Mouse (Mus musculus): ENCODE measurements around the gene Pbld2.
A peak's percentile ranks its signal among the peaks of the same experiment; 100 is the strongest.

The Pbld2 gene

GRCm38 (mm10) chr10:63062696-63063095 lies 38.6 kb downstream of the Pbld2 start:
- DNase-seq (ENCODE audit: extremely low spot score): no peak

DNA sequence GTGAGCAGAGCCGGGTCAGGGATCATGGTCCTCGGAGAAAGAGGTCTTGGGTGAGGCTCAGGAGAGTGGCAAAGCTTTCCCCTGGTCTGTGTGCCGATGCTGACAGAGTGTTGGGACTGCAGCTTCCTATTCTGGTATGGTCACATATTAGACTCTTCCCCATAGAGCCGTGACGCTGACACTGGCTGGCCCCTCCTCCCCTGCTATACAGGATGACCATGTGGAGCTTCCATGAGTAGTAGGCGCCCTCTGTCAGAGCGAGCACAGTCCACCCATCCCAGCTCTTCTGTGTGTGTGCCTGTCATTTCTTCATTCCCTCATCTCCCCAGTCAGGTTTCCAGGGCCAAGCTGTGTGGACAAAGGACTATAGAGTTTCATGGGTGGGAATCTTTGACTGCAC lies 39.2 kb downstream of the Pbld2 start:
- DNase-seq (ENCODE audit: extremely low spot score): no peak

DNA sequence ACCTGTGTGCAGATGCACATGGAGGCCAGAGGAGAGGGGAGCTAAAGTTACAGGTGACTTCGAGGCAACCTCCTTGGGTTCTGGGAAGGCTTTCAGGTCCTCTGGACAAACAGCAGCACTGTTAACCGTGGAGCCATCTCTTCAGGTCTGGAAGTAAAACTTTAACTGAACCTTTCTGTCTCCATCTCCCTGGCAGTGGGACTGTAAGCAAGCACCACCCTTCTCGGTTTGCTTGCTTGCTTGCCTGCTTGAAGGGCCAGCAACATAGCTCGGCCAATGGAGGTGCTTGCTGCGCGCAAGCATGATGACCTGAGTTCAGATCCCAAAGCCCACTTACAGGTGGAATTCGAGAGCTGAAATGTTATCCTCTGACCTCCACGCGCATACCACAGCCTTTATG lies 40.4 kb downstream of the Pbld2 start:
- no peak for DNase-seq (ENCODE audit: extremely low spot score)

DNA sequence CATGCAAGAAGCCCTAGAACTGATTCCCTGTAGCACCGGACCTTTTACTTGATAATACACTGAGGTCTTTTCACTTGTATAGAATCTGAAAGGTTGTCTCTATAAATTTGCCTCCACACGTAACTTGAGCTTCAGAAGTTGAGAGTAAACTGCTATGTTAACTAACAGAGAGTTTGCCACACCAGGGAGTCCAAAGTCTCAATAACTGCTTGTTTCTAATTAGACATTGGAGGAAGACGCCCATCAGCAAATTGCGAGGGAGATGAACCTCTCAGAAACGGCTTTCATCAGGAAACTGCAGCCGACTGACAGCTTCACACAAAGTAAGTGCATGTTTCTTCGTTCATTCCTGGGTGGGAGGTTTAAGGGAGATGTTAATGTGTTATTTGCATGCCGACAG lies 41.4 kb downstream of the Pbld2 start:
- no peak for DNase-seq (ENCODE audit: extremely low spot score)

DNA sequence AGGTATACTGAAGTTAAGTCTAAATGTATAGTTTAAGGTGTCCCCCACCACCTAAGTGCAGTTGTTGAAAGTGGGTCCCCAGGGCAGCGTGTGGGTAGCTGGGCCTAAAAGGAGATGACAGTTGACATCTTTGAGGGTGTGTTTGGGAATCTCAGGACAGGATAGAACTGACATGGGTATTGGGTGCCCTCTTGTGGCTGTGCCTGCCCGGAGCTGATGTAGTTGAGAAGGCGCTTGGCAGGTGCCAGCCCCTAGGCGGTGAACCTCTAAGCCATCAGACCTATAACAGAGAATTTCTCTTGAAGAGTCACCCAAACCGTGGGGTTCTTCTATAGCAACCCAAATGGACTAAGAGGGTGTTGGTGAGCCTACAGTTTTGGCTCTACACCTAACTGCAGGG lies 41.9 kb downstream of the Pbld2 start:
- DNase-seq (ENCODE audit: extremely low spot score): peak; percentile 76

DNA sequence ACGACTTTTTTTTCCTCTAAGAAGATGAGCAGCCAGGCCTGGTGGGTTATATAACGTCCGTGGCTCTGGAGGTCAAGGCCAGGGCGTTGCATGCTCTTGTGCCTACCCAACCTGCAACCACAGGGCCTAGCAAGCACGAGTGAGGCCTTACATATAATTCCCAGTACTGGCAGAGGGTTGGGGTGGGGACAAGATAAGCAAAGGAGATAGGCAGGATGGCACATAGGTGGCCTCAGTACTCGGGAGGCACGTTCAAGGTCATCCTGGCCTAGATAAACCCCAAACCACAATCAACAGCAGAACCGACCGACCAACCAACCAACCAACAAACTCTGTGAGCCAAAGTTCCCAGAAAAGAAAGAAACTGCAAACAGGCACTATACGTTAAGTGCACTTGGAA lies 62.2 kb downstream of the Pbld2 start:
- DNase-seq (ENCODE audit: extremely low spot score): no peak

GRCm38 (mm10) chr10:63089103-63089757 lies 65.1 kb downstream of the Pbld2 start:
- no peak for DNase-seq (ENCODE audit: extremely low spot score)

DNA sequence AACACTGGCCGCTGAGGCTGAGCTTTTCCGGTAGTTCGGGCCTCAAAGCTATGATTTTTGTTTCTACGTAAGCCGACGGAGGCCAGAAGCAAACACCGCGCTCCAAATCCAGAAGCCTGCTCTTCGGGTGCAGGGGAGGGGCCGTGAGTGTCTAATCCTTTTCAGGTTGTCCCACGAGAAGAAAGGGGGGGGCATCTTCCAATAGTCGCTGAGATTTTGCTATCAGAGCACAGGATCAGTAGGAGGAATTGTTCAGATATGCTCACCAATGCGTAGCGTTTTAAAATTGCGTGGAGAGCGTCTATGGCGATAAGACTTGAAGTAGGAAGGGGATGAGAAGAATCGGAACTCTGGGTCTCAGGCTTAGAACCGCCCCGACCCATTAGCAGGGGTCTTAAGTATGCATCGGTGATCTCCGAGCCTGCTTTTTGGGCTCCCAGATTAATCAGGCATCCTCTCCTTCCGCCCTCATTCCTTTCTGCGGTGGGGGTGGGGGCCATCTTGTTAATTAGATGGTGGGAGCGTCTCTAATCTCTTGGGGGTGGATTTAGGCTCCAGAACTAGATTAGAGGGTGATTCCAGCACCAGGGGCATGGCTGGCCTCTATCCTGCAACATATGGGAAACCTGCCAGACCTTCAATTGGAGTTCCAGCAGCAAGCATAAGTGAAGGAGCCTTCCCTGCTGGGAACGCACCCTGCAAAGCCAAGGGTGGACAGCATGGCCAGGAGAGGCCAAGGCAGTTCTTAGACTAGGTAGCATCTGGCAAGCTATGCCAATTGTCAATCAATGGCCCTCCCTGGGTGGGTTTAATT lies 65.8 kb downstream of the Pbld2 start:
- DNase-seq (ENCODE audit: extremely low spot score): peak; percentile 20

- no peak for DNase-seq (ENCODE audit: extremely low spot score)
Observed at GRCm38 (mm10) chr10:63091915-63092314, 67.8 kb downstream of the Pbld2 start.

GRCm38 (mm10) chr10:63092616-63093550 lies 68.8 kb downstream of the Pbld2 start:
- no peak for DNase-seq (ENCODE audit: extremely low spot score)

DNA sequence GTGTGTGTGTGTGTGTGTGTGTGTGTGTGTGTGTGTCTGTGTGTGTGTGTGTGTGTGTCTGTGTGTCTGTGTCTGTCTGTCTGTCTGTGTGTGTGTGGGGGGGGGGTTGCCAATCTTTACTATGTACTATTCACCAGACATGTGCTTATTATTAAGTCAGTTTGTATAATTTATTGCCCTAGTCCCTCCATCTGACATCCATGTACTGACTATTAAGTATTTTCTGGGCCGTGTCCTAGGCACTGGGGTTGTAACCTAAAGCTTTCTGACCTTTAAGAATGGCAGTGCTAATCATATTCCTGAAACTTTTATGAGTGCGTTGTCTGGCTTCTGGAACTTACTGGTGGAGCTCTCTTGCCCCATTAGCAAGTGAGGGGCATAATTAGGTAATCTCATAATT lies 72.6 kb downstream of the Pbld2 start:
- DNase-seq (ENCODE audit: extremely low spot score): no peak

DNA sequence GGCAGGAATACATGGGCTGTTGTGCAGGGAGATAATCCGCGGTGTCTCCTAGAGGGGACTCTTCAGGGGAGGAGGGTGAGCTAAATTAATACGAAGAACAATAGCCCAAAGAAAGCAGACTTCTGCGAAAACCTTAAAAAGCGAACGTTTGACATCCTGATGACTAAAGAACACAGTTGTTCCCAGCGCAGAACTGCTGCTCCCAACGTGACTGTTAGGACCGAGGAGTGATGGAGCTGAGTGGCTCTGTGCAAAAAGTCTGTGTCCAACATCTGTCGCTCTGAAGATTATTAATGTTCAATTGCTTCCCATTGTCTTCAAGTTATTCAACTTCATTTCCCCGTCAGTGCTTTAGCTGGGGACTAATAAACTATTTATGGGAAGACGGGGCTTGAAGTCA lies 74.1 kb downstream of the Pbld2 start:
- no peak for DNase-seq (ENCODE audit: extremely low spot score)

DNA sequence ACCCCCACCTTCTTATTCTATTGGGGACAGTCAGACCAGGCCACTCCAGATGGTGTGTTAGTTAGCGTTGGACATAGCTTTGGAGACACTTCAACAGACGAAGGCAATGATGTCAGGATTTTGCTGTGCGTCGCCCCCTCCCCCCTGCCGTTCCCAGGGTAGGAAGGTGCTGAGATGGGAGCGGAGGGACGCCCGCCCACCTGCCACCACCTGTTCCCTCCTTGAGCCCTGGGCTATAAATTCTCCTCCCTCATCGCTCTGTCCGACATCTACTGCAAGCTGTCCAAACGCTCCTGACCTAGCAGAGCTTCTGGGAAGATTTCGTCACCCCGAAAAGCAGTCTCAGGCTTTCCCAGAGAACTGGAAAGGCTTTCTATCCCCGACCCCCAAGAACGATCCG lies 75.4 kb downstream of the Pbld2 start, which contains the start of gene Atoh7:
TSS of gene Atoh7 (plus strand) at position 131 of the 400 bp plus-strand sequence.
- DNase-seq (ENCODE audit: extremely low spot score): no peak

DNA sequence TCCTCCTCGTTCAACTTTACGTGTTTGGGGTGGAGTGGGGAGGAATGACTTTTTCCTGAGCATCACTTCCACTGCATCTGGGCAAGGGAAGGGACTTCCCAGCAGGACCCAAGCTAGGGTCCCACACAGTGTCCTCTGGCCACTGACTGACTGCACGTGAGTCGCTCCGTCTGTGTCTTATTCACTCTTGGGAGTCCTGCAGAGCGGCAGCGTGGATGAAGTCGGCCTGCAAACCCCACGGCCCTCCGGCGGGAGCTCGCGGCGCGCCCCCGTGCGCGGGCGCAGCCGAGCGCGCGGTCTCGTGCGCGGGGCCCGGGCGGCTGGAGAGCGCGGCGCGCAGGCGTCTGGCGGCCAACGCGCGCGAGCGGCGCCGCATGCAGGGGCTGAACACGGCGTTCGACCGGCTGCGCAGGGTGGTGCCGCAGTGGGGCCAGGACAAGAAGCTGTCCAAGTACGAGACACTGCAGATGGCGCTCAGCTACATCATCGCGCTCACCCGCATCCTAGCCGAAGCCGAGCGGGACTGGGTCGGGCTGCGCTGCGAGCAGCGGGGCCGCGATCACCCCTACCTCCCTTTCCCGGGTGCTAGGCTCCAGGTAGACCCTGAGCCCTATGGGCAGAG lies 75.9 kb downstream of the Pbld2 start:
- peak; percentile 72 for DNase-seq (ENCODE audit: extremely low spot score)

DNA sequence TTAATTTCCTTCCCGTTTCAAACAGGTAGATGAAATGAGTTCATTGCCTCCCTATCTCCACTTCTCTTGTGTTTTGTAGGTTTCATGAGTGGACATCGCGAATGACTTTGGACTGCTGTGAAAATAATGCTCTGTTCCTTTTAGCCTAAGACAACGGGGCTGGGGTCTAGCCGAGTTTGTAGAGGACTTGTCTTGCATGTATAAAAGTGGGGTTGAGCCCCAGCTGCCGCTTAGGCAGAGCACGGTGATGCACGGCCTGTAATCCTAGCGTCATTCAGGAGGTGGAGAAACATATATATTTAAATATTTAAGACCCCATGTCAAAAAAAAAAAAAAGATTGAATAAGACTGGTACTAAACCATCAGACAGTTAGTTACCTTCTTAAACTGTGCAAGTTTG lies 76.5 kb downstream of the Pbld2 start:
- no peak for DNase-seq (ENCODE audit: extremely low spot score)
